Mouse (Mus musculus) bone marrow macrophage, adult 2 months (primary cell): Measurements from ENCODE around the gene Tmbim6.

ENCODE experiments used
- CTCF ChIP-seq: IDR thresholded peaks from 2 replicates; pipeline ENCODE4 v1.5.1; 2012; ENCODE audit warnings: low read depth, mild to moderate bottlenecking, low read length, moderate library complexity
- POLR2A ChIP-seq: IDR thresholded peaks from 2 replicates; pipeline ENCODE4 v1.6.1; 2012; ENCODE audit warnings: mild to moderate bottlenecking, low read depth, low read length, borderline replicate concordance

- TF ChIP-seq POLR2A (no peak), CTCF (no peak)
Measured at GRCm38 (mm10) chr15:99364022-99364530, 28.6 kb upstream of the Tmbim6 start.
